Mouse (Mus musculus): ENCODE data around the gene Ccl1. TPM values are rescaled to one million over a fixed set of nuclear protein-coding genes. Genes with fewer than 3 reads are reported as not detected.
A peak's percentile ranks its signal among the peaks of the same experiment; 100 is the strongest.

Ccl1 gene
- polyA plus RNA-seq, 1 experiment from 2014 or later, result not detected

GRCm38 (mm10) chr11:82194980-82195379 is 110.5 kb downstream of the Ccl1 start:
- H3K27me3 ChIP-seq (replicated peaks; ENCODE audit: low read depth, poor library complexity, severe bottlenecking), result no peaks in the 10 kb centered on the region
- no peak for DNase-seq (ENCODE audit: low spot score)
- no peak overlapping the region for H3K4me3 ChIP-seq
- WGBS, result 70% methylated on average over 2 of the region's 2 CpGs
- no peaks in the 10 kb centered on the region for H3K4me1 ChIP-seq
- no peak overlapping the region for H3K27ac ChIP-seq (replicated peaks)
- H3K36me3 ChIP-seq (replicated peaks), result no peaks in the 10 kb centered on the region
- H3K9me3 ChIP-seq, result no peaks in the 10 kb centered on the region

DNA sequence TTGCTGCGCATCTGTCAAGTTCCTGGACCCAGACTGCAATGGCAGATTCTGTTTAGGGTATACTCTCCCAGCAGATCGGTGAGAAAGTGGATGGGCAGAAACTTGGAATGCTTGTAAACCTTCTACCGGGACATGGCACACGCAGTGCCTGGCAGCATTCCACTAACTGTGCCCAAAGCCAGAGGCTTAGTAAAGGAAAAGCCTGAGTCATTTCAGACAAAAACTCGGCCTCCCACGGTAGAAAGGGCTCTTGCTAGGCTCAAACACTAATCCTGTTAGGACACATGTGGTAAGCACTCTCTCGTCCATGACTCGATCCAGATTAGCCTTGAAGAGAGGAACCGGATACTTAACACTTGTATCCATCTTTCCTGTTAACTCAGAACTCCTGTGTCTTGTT is 111.7 kb downstream of the Ccl1 start:
- H3K27ac ChIP-seq (replicated peaks), result no peak overlapping the region
- no peaks in the 10 kb centered on the region for H3K36me3 ChIP-seq (replicated peaks)
- no peaks in the 10 kb centered on the region for H3K9me3 ChIP-seq
- H3K4me3 ChIP-seq, result no peak overlapping the region
- 79% methylated on average over 9 of the region's 9 CpGs for WGBS
- H3K27me3 ChIP-seq (replicated peaks; ENCODE audit: low read depth, poor library complexity, severe bottlenecking), result no peaks in the 10 kb centered on the region
- DNase-seq (ENCODE audit: low spot score), result no peak
- H3K4me1 ChIP-seq, result no peaks in the 10 kb centered on the region

- Histone ChIP-seq H3K27me3 (replicated peaks; ENCODE audit: low read depth, poor library complexity, severe bottlenecking) (no peaks in the 10 kb centered on the region), H3K9me3 (no peaks in the 10 kb centered on the region), H3K36me3 (replicated peaks) (no peaks in the 10 kb centered on the region), H3K4me3 (no peak overlapping the region), H3K4me1 (no peaks in the 10 kb centered on the region), H3K27ac (replicated peaks) (no peak overlapping the region)
- 85% methylated on average over 13 of the region's 13 CpGs for WGBS
- no peak for DNase-seq (ENCODE audit: low spot score)
Measured at GRCm38 (mm10) chr11:82189782-82190563, 115.5 kb downstream of the Ccl1 start.

DNA sequence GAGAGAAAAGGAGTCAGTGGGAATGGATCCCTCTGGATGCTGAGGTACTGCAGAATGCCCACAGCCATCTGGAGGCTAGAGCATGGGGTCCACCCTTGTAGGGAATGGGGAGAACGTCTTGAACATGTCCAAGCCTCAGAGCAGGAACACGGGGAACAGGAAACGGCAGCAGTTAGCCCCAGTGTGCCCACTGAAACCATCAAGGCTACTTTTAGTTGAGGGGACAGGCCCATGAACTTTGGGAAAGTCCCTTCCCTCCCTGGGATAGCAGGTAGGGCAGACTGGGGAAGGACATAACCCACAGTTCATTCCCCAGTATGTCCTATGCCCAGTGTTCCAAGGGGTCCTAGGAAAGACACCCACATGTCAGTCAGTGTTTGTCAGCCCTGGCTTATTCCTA is 119.8 kb downstream of the Ccl1 start:
- no peak overlapping the region for H3K27ac ChIP-seq (replicated peaks)

GRCm38 (mm10) chr11:82183281-82183935 is 122.1 kb downstream of the Ccl1 start:
- 0 out of 2 replicates have a peak, but pooled peaks cover 13% of the 10 kb centered on the region for H3K27me3 ChIP-seq (replicated peaks; ENCODE audit: low read depth, poor library complexity, severe bottlenecking)
- H3K4me3 ChIP-seq, result no peak overlapping the region
- WGBS, result 73% methylated on average over 6 of the region's 6 CpGs
- no peak overlapping the region for H3K27ac ChIP-seq (replicated peaks)
- no peak for DNase-seq (ENCODE audit: low spot score)
- no peaks in the 10 kb centered on the region for H3K4me1 ChIP-seq
- no peaks in the 10 kb centered on the region for H3K36me3 ChIP-seq (replicated peaks)
- no peaks in the 10 kb centered on the region for H3K9me3 ChIP-seq

More for the DNA sequence above, 119.8 kb downstream of the Ccl1 start:
- Histone ChIP-seq H3K9me3 (no peaks in the 10 kb centered on the region), H3K4me3 (no peak overlapping the region), H3K27me3 (replicated peaks; ENCODE audit: low read depth, poor library complexity, severe bottlenecking) (no peaks in the 10 kb centered on the region), H3K4me1 (no peaks in the 10 kb centered on the region), H3K36me3 (replicated peaks) (no peaks in the 10 kb centered on the region)
- no peak for DNase-seq (ENCODE audit: low spot score)
- WGBS, result 87% methylated on average over 3 of the region's 3 CpGs

DNA sequence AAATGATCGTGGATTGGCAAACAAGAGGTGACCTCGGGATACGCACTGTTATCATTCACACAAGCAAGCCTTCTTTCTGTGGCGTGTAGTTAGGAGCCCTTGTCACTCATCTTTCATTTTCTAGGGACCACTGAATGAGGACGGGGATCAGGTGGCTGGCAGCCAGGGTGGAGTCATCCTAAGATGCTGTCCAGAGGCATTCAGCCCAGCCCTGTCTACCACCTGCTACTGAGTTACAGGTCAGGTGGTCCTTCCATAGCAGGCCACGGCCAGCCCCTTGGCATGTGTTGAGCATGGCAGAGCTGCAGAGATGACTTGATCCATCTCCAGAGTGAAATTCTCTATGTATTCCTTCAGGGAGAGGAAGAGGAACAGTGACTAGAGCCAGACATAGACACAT is 123.1 kb downstream of the Ccl1 start:
- no peaks in the 10 kb centered on the region for H3K36me3 ChIP-seq (replicated peaks)
- no peak overlapping the region for H3K4me3 ChIP-seq
- H3K27ac ChIP-seq (replicated peaks), result no peak overlapping the region
- H3K9me3 ChIP-seq, result no peaks in the 10 kb centered on the region
- DNase-seq (ENCODE audit: low spot score), result no peak
- H3K27me3 ChIP-seq (replicated peaks; ENCODE audit: low read depth, poor library complexity, severe bottlenecking), result 0 out of 2 replicates have a peak, but pooled peaks cover 14% of the 10 kb centered on the region
- WGBS, result 88% methylated on average over 6 of the region's 6 CpGs
- H3K4me1 ChIP-seq, result no peaks in the 10 kb centered on the region

DNA sequence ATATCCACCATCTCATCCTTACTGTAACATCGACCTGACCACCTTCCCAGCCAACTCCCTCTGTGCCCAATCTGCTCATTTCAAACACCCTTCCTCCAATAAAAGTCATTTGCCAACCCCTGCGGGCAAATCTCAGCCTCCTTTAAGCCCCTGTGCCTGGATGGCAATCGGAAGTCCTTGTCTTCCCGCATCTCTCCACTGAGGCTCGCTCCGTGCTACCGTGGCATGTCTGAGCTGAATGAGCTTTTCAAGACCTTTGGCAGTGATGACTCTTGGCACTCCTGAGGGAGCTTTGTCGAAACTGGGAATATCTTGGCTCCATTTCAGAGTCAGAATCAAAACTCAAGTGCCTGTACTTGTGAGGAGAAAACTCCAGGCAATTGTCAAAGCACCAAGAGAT is 124.2 kb downstream of the Ccl1 start:
- no peaks in the 10 kb centered on the region for H3K36me3 ChIP-seq (replicated peaks)
- H3K27ac ChIP-seq (replicated peaks), result no peak overlapping the region
- DNase-seq (ENCODE audit: low spot score), result no peak
- no peaks in the 10 kb centered on the region for H3K4me1 ChIP-seq
- H3K27me3 ChIP-seq (replicated peaks; ENCODE audit: low read depth, poor library complexity, severe bottlenecking), result 0 out of 2 replicates have a peak, but pooled peaks cover 14% of the 10 kb centered on the region
- 90% methylated on average over 8 of the region's 8 CpGs for WGBS
- H3K4me3 ChIP-seq, result no peak overlapping the region
- H3K9me3 ChIP-seq, result no peaks in the 10 kb centered on the region

DNA sequence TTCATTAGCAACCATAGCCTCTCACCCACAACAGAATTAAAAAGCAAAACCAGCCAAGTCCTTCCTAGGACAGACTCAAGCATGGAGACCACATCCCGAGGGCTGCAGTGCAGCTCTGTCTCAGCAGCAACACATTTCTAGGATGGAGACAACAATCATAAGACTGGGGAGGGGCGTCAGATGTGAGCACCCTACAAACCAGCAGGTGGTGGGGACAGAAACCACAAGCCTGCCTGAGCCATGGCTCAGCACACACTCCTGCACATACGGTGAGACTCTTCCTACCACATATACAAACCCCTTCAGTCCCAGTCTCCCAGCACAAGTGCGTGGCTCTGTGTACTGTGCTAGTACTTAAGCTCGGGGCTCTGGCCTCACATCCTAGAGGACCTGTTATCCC is 127.3 kb downstream of the Ccl1 start:
- Histone ChIP-seq H3K27me3 (replicated peaks; ENCODE audit: low read depth, poor library complexity, severe bottlenecking) (0 out of 2 replicates have a peak, but pooled peaks cover 14% of the 10 kb centered on the region), H3K36me3 (replicated peaks) (no peaks in the 10 kb centered on the region), H3K9me3 (no peaks in the 10 kb centered on the region), H3K27ac (replicated peaks) (no peak overlapping the region), H3K4me3 (no peak overlapping the region), H3K4me1 (0 out of 2 replicates have a peak, but pooled peaks cover 3% of the 10 kb centered on the region)
- DNase-seq (ENCODE audit: low spot score), result no peak
- WGBS, result 76% methylated on average over 5 of the region's 5 CpGs

DNA sequence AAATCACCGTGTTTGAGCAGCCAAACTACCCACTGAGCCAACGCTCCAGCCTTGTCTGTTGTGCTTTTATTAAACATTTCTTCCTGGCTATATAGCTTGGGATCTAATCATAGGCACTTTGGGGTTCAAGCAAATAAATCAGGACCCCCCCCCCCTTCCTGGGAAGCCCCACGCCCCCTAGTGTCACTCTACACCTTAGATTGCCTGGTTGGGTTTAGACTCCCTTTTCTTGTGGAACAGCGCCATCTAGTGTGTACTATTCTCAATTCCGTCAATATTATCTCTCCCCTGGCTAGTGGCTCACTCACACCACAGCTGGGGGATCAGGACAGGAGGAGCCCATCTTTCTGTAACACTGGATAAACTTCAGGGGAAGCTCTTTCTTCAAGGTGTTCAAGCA is 127.8 kb downstream of the Ccl1 start:
- peak; percentile 60 for DNase-seq (ENCODE audit: low spot score)
- Histone ChIP-seq H3K36me3 (replicated peaks) (no peaks in the 10 kb centered on the region), H3K27me3 (replicated peaks; ENCODE audit: low read depth, poor library complexity, severe bottlenecking) (0 out of 2 replicates have a peak, but pooled peaks cover 14% of the 10 kb centered on the region), H3K4me3 (no peak overlapping the region), H3K4me1 (0 out of 2 replicates have a peak, but pooled peaks cover 3% of the 10 kb centered on the region), H3K27ac (replicated peaks) (no peak overlapping the region), H3K9me3 (no peaks in the 10 kb centered on the region)
- 32% methylated on average over 5 of the region's 5 CpGs for WGBS

GRCm38 (mm10) chr11:82174794-82175193 is 130.7 kb downstream of the Ccl1 start:
- Histone ChIP-seq H3K4me3 (no peak overlapping the region), H3K4me1 (0 out of 2 replicates have a peak, but pooled peaks cover 3% of the 10 kb centered on the region), H3K27me3 (replicated peaks; ENCODE audit: low read depth, poor library complexity, severe bottlenecking) (0 out of 2 replicates have a peak, but pooled peaks cover 14% of the 10 kb centered on the region), H3K27ac (replicated peaks) (no peak overlapping the region), H3K36me3 (replicated peaks) (no peaks in the 10 kb centered on the region), H3K9me3 (no peaks in the 10 kb centered on the region)
- DNase-seq (ENCODE audit: low spot score), result peak; percentile 78
- 19% methylated on average over 3 of the region's 3 CpGs for WGBS

GRCm38 (mm10) chr11:82173491-82173890 is 132.0 kb downstream of the Ccl1 start:
- Histone ChIP-seq H3K4me3 (no peak overlapping the region), H3K9me3 (no peaks in the 10 kb centered on the region), H3K27ac (replicated peaks) (no peak overlapping the region), H3K36me3 (replicated peaks) (no peaks in the 10 kb centered on the region), H3K27me3 (replicated peaks; ENCODE audit: low read depth, poor library complexity, severe bottlenecking) (0 out of 2 replicates have a peak, but pooled peaks cover 3% of the 10 kb centered on the region), H3K4me1 (0 out of 2 replicates have a peak, but pooled peaks cover 3% of the 10 kb centered on the region)
- 82% methylated on average over 2 of the region's 2 CpGs for WGBS
- no peak for DNase-seq (ENCODE audit: low spot score)

- WGBS, result 76% methylated on average over 7 of the region's 7 CpGs
- Histone ChIP-seq H3K27me3 (replicated peaks; ENCODE audit: low read depth, poor library complexity, severe bottlenecking) (no peaks in the 10 kb centered on the region), H3K27ac (replicated peaks) (no peak overlapping the region), H3K9me3 (no peaks in the 10 kb centered on the region), H3K4me1 (0 out of 2 replicates have a peak, but pooled peaks cover 3% of the 10 kb centered on the region), H3K36me3 (replicated peaks) (no peaks in the 10 kb centered on the region), H3K4me3 (no peak overlapping the region)
- DNase-seq (ENCODE audit: low spot score), result no peak
Measured at GRCm38 (mm10) chr11:82171316-82172071, 134.0 kb downstream of the Ccl1 start.

All from embryonic facial prominence, embryonic 10.5 days (tissue).